Mouse (Mus musculus) adrenal gland, postnatal 36 days (tissue): ENCODE data around the gene Aim2. TPM values are rescaled to one million over a fixed set of nuclear protein-coding genes. Genes with fewer than 3 reads are reported as not detected.

Experiments used
- DNase-seq, 2 experiments: peaks; one replicate each; pipeline ENCODE4 v3.0.0; 2021; ENCODE audit warnings: mixed read lengths in 1 of 2
- total RNA-seq, 2 experiments: library from RNA; stranded (reverse); gene quantifications; 2 replicates each; pipeline ENCODE4 v1.2.3; 2021

Aim2 gene
- total RNA-seq, 2 experiments from 2014 or later, result 0.53 to 2.1 TPM

- no peak for DNase-seq
Observed at GRCm38 (mm10) chr1:173391754-173392153, 41.1 kb downstream of the Aim2 start.

- peak; percentile 60 to 77 for DNase-seq
Observed at GRCm38 (mm10) chr1:173398323-173398970, 47.8 kb downstream of the Aim2 start.

- no peak for DNase-seq
Observed at GRCm38 (mm10) chr1:173404696-173405309, 54.1 kb downstream of the Aim2 start.

- no peak for DNase-seq
Observed at GRCm38 (mm10) chr1:173409066-173409465, 58.4 kb downstream of the Aim2 start.

GRCm38 (mm10) chr1:173411863-173412262 is 61.2 kb downstream of the Aim2 start:
- DNase-seq, result no peak

GRCm38 (mm10) chr1:173414631-173415030 is 64.0 kb downstream of the Aim2 start:
- DNase-seq, result no peak

- no peak for DNase-seq
Observed at GRCm38 (mm10) chr1:173418516-173418915, 67.8 kb downstream of the Aim2 start.

GRCm38 (mm10) chr1:173418936-173419621 is 68.4 kb downstream of the Aim2 start:
- DNase-seq, result no peak

- peak in 1 of 2 experiments; percentile 2 for DNase-seq
Observed at GRCm38 (mm10) chr1:173420374-173420773, 69.7 kb downstream of the Aim2 start.

GRCm38 (mm10) chr1:173426345-173426744 is 75.7 kb downstream of the Aim2 start:
- no peak for DNase-seq

- DNase-seq, result no peak
Observed at GRCm38 (mm10) chr1:173427385-173427784, 76.7 kb downstream of the Aim2 start.

- no peak for DNase-seq
Observed at GRCm38 (mm10) chr1:173429995-173430699, 79.5 kb downstream of the Aim2 start.

- DNase-seq, result no peak
Observed at GRCm38 (mm10) chr1:173432411-173432810, 81.7 kb downstream of the Aim2 start.

- DNase-seq, result no peak
Observed at GRCm38 (mm10) chr1:173437161-173437953, 86.7 kb downstream of the Aim2 start.

- DNase-seq, result no peak
Observed at GRCm38 (mm10) chr1:173440681-173441080, 90.0 kb downstream of the Aim2 start.

- DNase-seq, result no peak
Observed at GRCm38 (mm10) chr1:173441210-173441609, 90.5 kb downstream of the Aim2 start.

GRCm38 (mm10) chr1:173443061-173443460 is 92.4 kb downstream of the Aim2 start:
- DNase-seq, result no peak

GRCm38 (mm10) chr1:173447067-173447466 is 96.4 kb downstream of the Aim2 start:
- peak; percentile 9 to 30 for DNase-seq

GRCm38 (mm10) chr1:173450621-173451020 is 99.9 kb downstream of the Aim2 start:
- no peak for DNase-seq

GRCm38 (mm10) chr1:173451665-173452064 is 101.0 kb downstream of the Aim2 start:
- no peak for DNase-seq

GRCm38 (mm10) chr1:173456139-173456754 is 105.6 kb downstream of the Aim2 start:
- no peak for DNase-seq
